Mouse (Mus musculus) lung, postnatal 0 days (tissue): ENCODE data around the gene Sparcl1.
A peak's percentile ranks its signal among the peaks of the same experiment; 100 is the strongest.

ENCODE experiments used
- CTCF ChIP-seq: IDR thresholded peaks from 2 replicates; pipeline ENCODE4 v1.5.1; 2016; ENCODE audit warnings: antibody characterized with exemption, mild to moderate bottlenecking
- EP300 ChIP-seq: IDR thresholded peaks from 2 replicates; pipeline ENCODE4 v1.6.1; 2016; ENCODE audit warnings: antibody characterized with exemption, mild to moderate bottlenecking, control low read depth

GRCm38 (mm10) chr5:104131544-104131943 is 18.0 kb upstream of the Sparcl1 start:
- TF ChIP-seq CTCF, result peak; percentile 91
- no peak for TF ChIP-seq EP300
